Mouse (Mus musculus): ENCODE results near the gene Itpa. TPM values are rescaled to one million over a fixed set of nuclear protein-coding genes. Genes with fewer than 3 reads are reported as not detected.

Gene Itpa
- 123 and 125 TPM in 2 replicates for polyA plus RNA-seq (2015; fragmentation: Nextera tagmentation; extraction: Ambion mirVana)

GRCm38 (mm10) chr2:130667559-130667958 is at the start of gene Itpa:
Itpa (plus strand) TSS chr2:130667610.
- 1% methylated on average over 31 of the region's 31 CpGs for WGBS
- peak; percentile 77 for ATAC-seq (ENCODE audit: low FRiP score, low read depth)
- H3K27me3 ChIP-seq, result no peaks in the 10 kb centered on the region
- H3K9ac ChIP-seq, result peak within 1 kb of the TSS; percentile 65
- no peaks in the 10 kb centered on the region for H3K9me3 ChIP-seq
- H3K36me3 ChIP-seq, result peaks cover 13% of the 10 kb centered on the region
- peaks cover 40% of the 10 kb centered on the region for H3K4me1 ChIP-seq (replicated peaks)
- H3K4me2 ChIP-seq, result peak within 1 kb of the TSS; percentile 60
- peak within 1 kb of the TSS; percentile 62 for H3K4me3 ChIP-seq
- peak within 1 kb of the TSS; percentile 81 for H3K27ac ChIP-seq (replicated peaks)

GRCm38 (mm10) chr2:130618972-130619371 is 48.4 kb upstream of the Itpa start:
- ATAC-seq (ENCODE audit: low FRiP score, low read depth), result no peak
- WGBS, result 96% methylated on average over 7 of the region's 7 CpGs
- no peak overlapping the region for H3K4me2 ChIP-seq
- H3K27me3 ChIP-seq, result no peaks in the 10 kb centered on the region
- H3K27ac ChIP-seq (replicated peaks), result no peak overlapping the region
- peaks cover 36% of the 10 kb centered on the region for H3K36me3 ChIP-seq
- no peaks in the 10 kb centered on the region for H3K4me1 ChIP-seq (replicated peaks)
- no peak overlapping the region for H3K9ac ChIP-seq
- H3K4me3 ChIP-seq, result no peak overlapping the region
- no peaks in the 10 kb centered on the region for H3K9me3 ChIP-seq

GRCm38 (mm10) chr2:130628424-130628823 is 39.0 kb upstream of the Itpa start:
- Histone ChIP-seq H3K4me3 (peak overlapping the region; percentile 89; the same call in 1 of the 2 replicates), H3K36me3 (peaks cover 7% of the 10 kb centered on the region; the same call in 1 of the 2 replicates), H3K27ac (replicated peaks) (no peak overlapping the region), H3K9ac (no peak overlapping the region), H3K27me3 (0 out of 2 replicates have a peak, but pooled peaks cover under 1% of the 10 kb centered on the region), H3K4me2 (peak overlapping the region; percentile 88), H3K4me1 (replicated peaks) (peaks cover 17% of the 10 kb centered on the region), H3K9me3 (no peaks in the 10 kb centered on the region)
- ATAC-seq (ENCODE audit: low FRiP score, low read depth), result no peak
- 66% methylated on average over 3 of the region's 3 CpGs for WGBS

GRCm38 (mm10) chr2:130629080-130629838 is 38.2 kb upstream of the Itpa start:
- H3K4me2 ChIP-seq, result peak overlapping the region; percentile 88
- peak; percentile 62 for ATAC-seq (ENCODE audit: low FRiP score, low read depth)
- peak overlapping the region; percentile 77 for H3K27ac ChIP-seq (replicated peaks)
- 3% methylated on average over 37 of the region's 37 CpGs for WGBS
- peak overlapping the region; percentile 78 for H3K9ac ChIP-seq
- H3K9me3 ChIP-seq, result no peaks in the 10 kb centered on the region
- H3K4me3 ChIP-seq, result peak overlapping the region; percentile 89
- peaks cover 23% of the 10 kb centered on the region for H3K4me1 ChIP-seq (replicated peaks)
- peaks cover 7% of the 10 kb centered on the region; the same call in 1 of the 2 replicates for H3K27me3 ChIP-seq
- H3K36me3 ChIP-seq, result 0 out of 2 replicates have a peak, but pooled peaks cover 2% of the 10 kb centered on the region

- Histone ChIP-seq H3K27ac (replicated peaks) (peak within 1 kb of the TSS; percentile 77), H3K9me3 (no peaks in the 10 kb centered on the region), H3K36me3 (peaks cover 2% of the 10 kb centered on the region; the same call in 1 of the 2 replicates), H3K4me1 (replicated peaks) (peaks cover 29% of the 10 kb centered on the region), H3K4me2 (peak within 1 kb of the TSS; percentile 88), H3K9ac (peak within 1 kb of the TSS; percentile 78), H3K27me3 (peaks cover 13% of the 10 kb centered on the region; the same call in 1 of the 2 replicates), H3K4me3 (peak within 1 kb of the TSS; percentile 89)
- peak; percentile 83 for ATAC-seq (ENCODE audit: low FRiP score, low read depth)
- WGBS, result under 1% methylated on average over 25 of the region's 25 CpGs
Observed at GRCm38 (mm10) chr2:130629839-130630203, 37.6 kb upstream of the Itpa start, which contains the start of the genes Fastkd5 and Ubox5. Fastkd5 (minus strand) TSS chr2:130630027. Ubox5 (minus strand) TSS chr2:130630038.

- peaks cover 42% of the 10 kb centered on the region for H3K4me1 ChIP-seq (replicated peaks)
- H3K27ac ChIP-seq (replicated peaks), result no peak overlapping the region
- H3K9ac ChIP-seq, result no peak overlapping the region
- H3K9me3 ChIP-seq, result no peaks in the 10 kb centered on the region
- WGBS, result 47% methylated on average over 1 of the region's 1 CpGs
- H3K4me3 ChIP-seq, result no peak overlapping the region
- peaks cover 6% of the 10 kb centered on the region for H3K36me3 ChIP-seq
- ATAC-seq (ENCODE audit: low FRiP score, low read depth), result no peak
- peaks cover 39% of the 10 kb centered on the region for H3K27me3 ChIP-seq
- H3K4me2 ChIP-seq, result no peak overlapping the region
Observed at GRCm38 (mm10) chr2:130632416-130632815, 35.0 kb upstream of the Itpa start.

GRCm38 (mm10) chr2:130632887-130633675 is 34.3 kb upstream of the Itpa start:
- peaks cover 6% of the 10 kb centered on the region for H3K36me3 ChIP-seq
- no peak overlapping the region for H3K4me3 ChIP-seq
- H3K9me3 ChIP-seq, result no peaks in the 10 kb centered on the region
- peaks cover 42% of the 10 kb centered on the region for H3K27me3 ChIP-seq
- H3K4me1 ChIP-seq (replicated peaks), result peaks cover 41% of the 10 kb centered on the region
- no peak overlapping the region for H3K4me2 ChIP-seq
- WGBS, result 40% methylated on average over 5 of the region's 5 CpGs
- no peak overlapping the region for H3K27ac ChIP-seq (replicated peaks)
- no peak for ATAC-seq (ENCODE audit: low FRiP score, low read depth)
- no peak overlapping the region for H3K9ac ChIP-seq

GRCm38 (mm10) chr2:130634006-130634738 is 33.2 kb upstream of the Itpa start:
- Histone ChIP-seq H3K36me3 (peaks cover 6% of the 10 kb centered on the region), H3K4me3 (no peak overlapping the region), H3K4me1 (replicated peaks) (peaks cover 30% of the 10 kb centered on the region), H3K27ac (replicated peaks) (no peak overlapping the region), H3K27me3 (peaks cover 42% of the 10 kb centered on the region), H3K4me2 (peak overlapping the region; percentile 50), H3K9ac (no peak overlapping the region), H3K9me3 (no peaks in the 10 kb centered on the region)
- no peak for ATAC-seq (ENCODE audit: low FRiP score, low read depth)
- 19% methylated on average over 14 of the region's 14 CpGs for whole genome bisulfite sequencing

GRCm38 (mm10) chr2:130634739-130635411 is 32.5 kb upstream of the Itpa start:
- H3K4me3 ChIP-seq, result peak overlapping the region; percentile 11
- WGBS, result 8% methylated on average over 37 of the region's 38 CpGs
- no peaks in the 10 kb centered on the region for H3K9me3 ChIP-seq
- H3K27me3 ChIP-seq, result peaks cover 42% of the 10 kb centered on the region
- no peak overlapping the region for H3K27ac ChIP-seq (replicated peaks)
- ATAC-seq (ENCODE audit: low FRiP score, low read depth), result no peak
- H3K36me3 ChIP-seq, result peaks cover 6% of the 10 kb centered on the region
- H3K4me1 ChIP-seq (replicated peaks), result peaks cover 30% of the 10 kb centered on the region
- no peak overlapping the region for H3K9ac ChIP-seq
- H3K4me2 ChIP-seq, result peak overlapping the region; percentile 50

GRCm38 (mm10) chr2:130635847-130636246 is 31.6 kb upstream of the Itpa start:
- Histone ChIP-seq H3K27ac (replicated peaks) (no peak overlapping the region), H3K9ac (no peak overlapping the region), H3K9me3 (no peaks in the 10 kb centered on the region), H3K4me3 (no peak overlapping the region), H3K4me2 (no peak overlapping the region), H3K36me3 (peaks cover 6% of the 10 kb centered on the region), H3K4me1 (replicated peaks) (peaks cover 32% of the 10 kb centered on the region), H3K27me3 (peaks cover 42% of the 10 kb centered on the region)
- no peak for ATAC-seq (ENCODE audit: low FRiP score, low read depth)
- WGBS, result 27% methylated on average over 21 of the region's 21 CpGs

GRCm38 (mm10) chr2:130638101-130638611 is 29.3 kb upstream of the Itpa start:
- ATAC-seq (ENCODE audit: low FRiP score, low read depth), result no peak
- Histone ChIP-seq H3K27ac (replicated peaks) (no peak overlapping the region), H3K27me3 (peaks cover 42% of the 10 kb centered on the region), H3K4me2 (no peak overlapping the region), H3K9me3 (no peaks in the 10 kb centered on the region), H3K36me3 (peaks cover 6% of the 10 kb centered on the region), H3K4me1 (replicated peaks) (peaks cover 46% of the 10 kb centered on the region), H3K9ac (no peak overlapping the region), H3K4me3 (no peak overlapping the region)
- WGBS, result 28% methylated on average over 16 of the region's 16 CpGs
